Mouse (Mus musculus) thymus, adult 2 months (tissue): Measurements from ENCODE around the gene Ndufa4l2.

Experiments used
- CTCF ChIP-seq: fragments of 200-500 bp; IDR thresholded peaks from 2 replicates; pipeline ENCODE4 v1.5.1; 2012; ENCODE audit warnings: mild to moderate bottlenecking, control low read depth, low read length, moderate library complexity, borderline replicate concordance; ENCODE audit not compliant: control insufficient read depth, poor library complexity, insufficient read depth; ENCODE audit errors: extremely low read depth
- POLR2A ChIP-seq: fragments of 200-500 bp; IDR thresholded peaks from 2 replicates; pipeline ENCODE4 v1.6.1; 2012; ENCODE audit warnings: mild to moderate bottlenecking, low read length, control low read depth, moderate library complexity; ENCODE audit not compliant: control insufficient read depth, poor library complexity, insufficient read depth; ENCODE audit errors: extremely low read depth

GRCm38 (mm10) chr10:127524646-127525255 is 10.0 kb downstream of the Ndufa4l2 start:
- no peak for TF ChIP-seq POLR2A
- no peak for TF ChIP-seq CTCF
